Mouse (Mus musculus) c-Kit-positive CD71-negative TER-119-negative erythroid progenitor cells, embryonic 14.5 days (primary cell): Measurements from ENCODE around the gene Dbn1.

Source experiments
- DNase-seq: peaks from one replicate; pipeline ENCODE4 v3.0.0-alpha.2; 2013; ENCODE audit warnings: low read depth

Gene Dbn1

GRCm38 (mm10) chr13:55478036-55478435 lies 9.9 kb downstream of the Dbn1 start:
- DNase-seq: no peak

- no peak for DNase-seq
Measured at GRCm38 (mm10) chr13:55477492-55477891, 10.4 kb downstream of the Dbn1 start.

GRCm38 (mm10) chr13:55476256-55476655 lies 11.7 kb downstream of the Dbn1 start:
- no peak for DNase-seq

DNA sequence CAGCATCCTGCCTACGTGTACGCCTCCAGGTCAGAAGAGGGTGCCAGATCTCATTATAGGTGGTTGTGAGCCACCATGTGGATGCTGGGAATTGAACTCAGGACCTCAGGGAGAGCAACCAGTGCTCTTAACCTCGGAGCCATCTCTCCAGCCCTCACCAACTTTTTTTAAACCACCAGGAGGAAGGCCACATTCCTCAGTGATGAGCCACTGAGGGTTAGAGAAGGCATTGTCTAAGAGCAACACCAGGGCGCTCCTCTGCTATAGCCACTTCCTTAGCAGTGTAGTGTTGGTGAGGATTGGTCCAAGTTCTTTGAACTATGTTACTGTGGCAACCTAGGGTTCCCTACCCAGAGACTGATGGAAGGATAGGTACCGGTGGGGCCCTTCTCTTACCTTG lies 12.2 kb downstream of the Dbn1 start:
- DNase-seq: no peak

- DNase-seq: no peak
Measured at GRCm38 (mm10) chr13:55474621-55475069, 13.3 kb downstream of the Dbn1 start.

GRCm38 (mm10) chr13:55473961-55474360 lies 13.9 kb downstream of the Dbn1 start:
- DNase-seq: no peak

DNA sequence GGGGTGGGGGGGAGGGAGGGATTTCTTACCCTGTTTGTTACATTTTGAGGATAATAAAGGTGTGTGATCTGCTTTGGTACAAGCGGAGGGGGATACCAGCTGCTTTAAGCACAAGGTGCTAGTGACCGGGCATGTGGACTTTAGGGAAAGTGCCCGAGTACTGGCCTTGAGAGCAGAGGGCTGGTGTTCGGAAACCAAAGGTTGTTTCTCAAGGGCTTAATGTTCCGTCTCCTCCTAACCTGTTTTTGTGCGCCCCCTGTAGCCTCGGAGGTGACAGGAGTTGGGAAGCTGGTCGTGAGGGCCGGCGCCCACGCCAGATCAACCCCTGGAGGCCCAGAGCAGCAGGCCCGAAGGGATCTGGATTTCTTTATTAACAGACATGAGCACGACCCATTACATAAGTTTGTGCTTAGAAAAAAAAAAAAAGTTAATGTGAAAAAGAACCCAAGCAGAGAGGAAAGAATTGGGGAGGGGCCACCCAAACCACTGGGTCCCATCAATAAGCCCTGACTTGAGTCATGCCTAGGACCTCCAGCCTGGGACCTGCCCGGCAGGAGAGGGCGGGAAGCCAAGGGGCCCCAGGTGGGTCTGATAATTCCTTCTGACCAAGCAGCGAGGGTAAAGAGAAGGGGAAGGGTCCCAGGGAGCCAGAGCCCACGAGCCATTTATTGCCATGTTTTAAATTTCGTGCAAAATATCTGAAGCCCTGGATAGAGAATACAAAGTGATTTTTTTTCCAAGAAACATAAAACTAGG lies 14.7 kb downstream of the Dbn1 start:
- DNase-seq: no peak

GRCm38 (mm10) chr13:55472132-55473022 lies 15.5 kb downstream of the Dbn1 start:
- DNase-seq: no peak

DNA sequence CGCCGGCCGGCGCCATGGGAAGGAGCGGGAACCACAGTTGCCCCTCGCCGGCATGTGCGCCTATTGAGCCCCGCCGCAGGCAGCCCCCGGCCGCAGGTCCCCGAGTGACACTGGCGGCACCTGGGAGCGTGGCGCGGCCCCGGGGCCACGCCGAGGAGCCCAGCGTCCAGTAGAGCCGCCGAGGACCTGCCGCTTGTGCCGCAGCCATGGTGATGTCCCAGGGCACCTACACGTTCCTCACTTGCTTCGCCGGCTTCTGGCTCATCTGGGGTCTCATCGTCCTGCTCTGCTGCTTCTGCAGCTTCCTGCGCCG lies 16.1 kb downstream of the Dbn1 start:
- DNase-seq: no peak

DNA sequence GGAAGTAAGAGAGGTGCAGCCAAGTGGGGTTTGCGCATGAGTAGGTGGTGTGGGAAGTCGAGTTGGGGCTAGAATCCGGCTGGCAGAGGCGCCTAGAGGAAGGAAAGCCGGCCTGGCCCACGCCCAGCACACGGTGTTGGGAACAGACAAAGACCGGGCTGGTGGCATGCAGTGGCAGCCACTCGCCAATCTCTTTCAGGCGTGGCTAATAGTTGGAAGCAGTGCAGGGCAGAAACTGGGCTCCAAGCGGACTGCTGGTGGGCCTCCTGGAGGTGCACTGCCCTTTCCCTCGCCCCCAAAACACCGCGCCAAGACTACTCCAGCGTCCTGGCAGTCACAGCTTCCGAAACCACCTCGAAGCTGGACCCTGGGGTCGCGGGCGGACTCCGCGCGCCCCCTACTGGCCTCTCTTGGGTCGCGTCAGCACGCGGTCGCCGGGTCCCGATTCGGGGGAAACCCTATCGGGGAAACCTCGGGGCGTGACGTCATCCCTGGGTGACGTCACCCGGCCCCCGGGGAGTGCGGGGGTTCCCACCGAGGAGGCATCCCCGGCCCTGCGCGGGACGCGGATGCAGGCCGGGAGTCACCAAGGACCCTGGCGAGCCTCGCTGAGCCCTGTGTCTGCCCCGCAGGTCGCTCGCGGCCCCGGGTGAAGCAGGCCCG lies 16.6 kb downstream of the Dbn1 start:
- peak; percentile 76 for DNase-seq

GRCm38 (mm10) chr13:55470372-55470771 lies 17.5 kb downstream of the Dbn1 start:
- no peak for DNase-seq

DNA sequence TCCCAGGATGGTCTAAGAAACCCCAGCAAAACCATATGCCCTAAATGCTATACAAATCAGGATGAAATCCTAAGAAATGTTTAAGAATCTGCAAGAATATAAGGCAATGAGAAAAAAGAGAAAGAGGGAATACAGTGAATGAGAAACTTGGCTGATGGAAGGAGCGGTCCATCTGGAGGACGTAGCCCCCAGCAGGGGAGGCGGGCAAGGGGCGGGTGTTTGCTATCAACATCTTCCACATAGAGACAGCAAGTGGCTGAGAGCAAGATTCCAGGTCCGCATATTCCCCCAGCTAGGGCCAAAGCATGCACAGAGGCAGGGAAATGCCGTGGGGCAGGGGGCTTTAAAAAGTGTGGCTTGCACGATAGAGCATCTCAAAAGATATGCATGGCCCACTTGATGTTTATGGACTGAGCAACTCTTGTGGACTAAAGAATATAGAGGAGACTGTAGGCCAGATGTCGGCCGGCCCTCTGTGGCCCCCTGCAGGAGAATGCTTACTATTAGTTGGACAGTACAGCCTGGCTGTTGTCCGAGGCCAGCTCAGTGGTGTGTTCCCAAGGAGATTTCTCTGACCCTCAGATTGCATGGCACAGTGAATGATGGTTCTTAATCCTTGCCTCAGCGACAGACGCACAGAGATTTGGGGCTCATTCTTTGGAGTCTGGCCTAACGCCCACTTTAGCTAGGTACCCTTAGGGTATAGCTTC lies 18.9 kb downstream of the Dbn1 start:
- no peak for DNase-seq

GRCm38 (mm10) chr13:55465830-55466440 lies 22.0 kb downstream of the Dbn1 start:
- no peak for DNase-seq

- no peak for DNase-seq
Measured at GRCm38 (mm10) chr13:55465184-55465583, 22.7 kb downstream of the Dbn1 start.

DNA sequence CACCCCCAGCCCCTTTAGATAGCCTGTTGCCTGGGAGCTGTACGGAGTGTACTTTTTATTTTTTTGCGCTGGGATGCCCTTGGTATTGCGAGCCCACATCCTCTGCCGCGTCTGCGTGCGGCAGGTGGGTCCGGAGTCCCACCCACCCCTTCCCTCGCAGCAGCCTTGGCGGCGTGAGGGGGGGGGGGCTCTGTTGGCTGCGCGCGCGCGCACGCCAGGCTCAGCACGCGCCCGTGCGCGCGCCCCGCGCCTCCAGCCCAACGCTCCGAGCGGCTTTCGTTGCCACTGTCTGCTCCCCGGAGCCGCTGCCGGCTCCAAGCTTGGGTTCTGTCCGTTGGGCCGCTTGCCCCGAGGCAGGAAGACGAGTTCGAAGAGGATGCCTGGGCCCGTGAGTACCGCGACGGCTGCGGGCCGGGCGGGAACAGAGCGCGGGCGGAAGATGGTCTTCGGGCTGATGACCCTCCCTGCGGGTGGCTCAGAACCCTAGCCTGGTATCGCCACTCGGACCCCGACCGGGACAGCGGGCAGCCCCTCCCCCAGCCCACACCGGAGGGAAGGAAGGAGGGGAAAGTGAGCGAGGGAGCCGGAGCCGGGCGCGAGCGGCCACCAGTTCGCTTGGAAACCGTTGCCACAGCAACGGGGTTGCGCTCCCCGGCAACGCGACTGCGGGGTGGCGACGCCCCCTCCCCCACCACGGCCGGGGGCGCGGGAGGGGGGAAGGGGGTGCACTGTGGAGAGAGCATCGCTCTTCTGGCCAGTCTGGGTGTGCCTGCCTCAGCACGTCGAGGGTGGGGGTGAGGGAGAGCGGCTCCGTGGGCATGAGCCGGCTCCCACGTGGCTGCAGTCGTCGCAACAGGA lies 23.7 kb downstream of the Dbn1 start, which contains the start of gene Prr7:
TSS of gene Prr7 (plus strand) at position 241 of the 858 bp plus-strand sequence.
- DNase-seq: no peak

DNA sequence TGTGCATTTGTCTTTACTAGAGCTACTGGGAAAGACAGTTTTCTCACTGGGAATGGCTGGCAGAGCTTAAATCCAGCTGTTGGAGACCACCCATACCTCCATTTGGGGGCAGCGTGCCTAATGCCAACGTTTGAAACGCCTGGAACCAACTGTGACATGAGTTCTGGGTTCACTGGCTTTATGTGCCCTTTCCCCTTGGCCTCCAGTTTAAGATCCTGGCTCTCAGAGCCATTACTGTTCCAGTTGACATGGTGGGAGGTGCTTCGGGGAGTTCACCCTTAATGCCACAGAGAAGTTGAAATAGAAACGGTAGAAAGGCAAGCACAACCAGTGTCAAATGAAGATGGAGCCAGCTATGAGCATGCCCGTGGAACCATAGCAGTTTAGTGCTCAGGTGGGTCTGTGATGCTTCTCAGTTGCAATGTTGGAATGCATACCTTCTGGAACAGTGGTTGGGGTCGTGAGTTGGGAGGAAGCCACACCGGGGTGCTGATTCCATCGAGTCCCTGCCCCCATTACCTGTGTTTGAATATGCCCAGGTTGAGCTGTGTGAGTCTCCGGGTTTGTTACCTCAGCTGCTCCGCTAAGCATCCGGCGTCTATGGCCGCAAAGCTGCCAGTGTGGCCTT lies 24.4 kb downstream of the Dbn1 start:
- DNase-seq: no peak

GRCm38 (mm10) chr13:55462965-55463364 lies 24.9 kb downstream of the Dbn1 start:
- no peak for DNase-seq

GRCm38 (mm10) chr13:55451785-55452549 lies 35.9 kb downstream of the Dbn1 start:
- no peak for DNase-seq

GRCm38 (mm10) chr13:55451296-55451695 lies 36.6 kb downstream of the Dbn1 start:
- DNase-seq: no peak
